Mouse (Mus musculus) kidney, embryonic 14.5 days (tissue): Measurements from ENCODE around the gene Gm10309. TPM values are rescaled to one million over a fixed set of nuclear protein-coding genes. Genes with fewer than 3 reads are reported as not detected.
A peak's percentile ranks its signal among the peaks of the same experiment; 100 is the strongest.

Experiments used
- ATAC-seq: fragments of 200-750 bp; cut with Nextera tagmentation; 2 replicates; pipeline ENCODE4 v1.8.0; 2017; ENCODE audit warnings: moderate number of reproducible peaks, mild to moderate bottlenecking, moderate TSS enrichment, moderate library complexity; ENCODE audit not compliant: low FRiP score, low TSS enrichment
- H3K27ac ChIP-seq: fragments of 300-500 bp; sonication (generic); 2 replicates; pipeline ENCODE4 v1.5.1; 2014; ENCODE audit warnings: low read depth, mild to moderate bottlenecking, low read length, moderate library complexity, mixed read lengths
- H3K27me3 ChIP-seq: fragments of 300-500 bp; sonication (generic); 2 replicates; pipeline ENCODE4 v1.6.1; 2014; ENCODE audit warnings: mild to moderate bottlenecking, low read length; ENCODE audit not compliant: control insufficient read depth, insufficient read depth
- H3K36me3 ChIP-seq: fragments of 300-500 bp; sonication (generic); 2 replicates; pipeline ENCODE4 v1.6.1; 2014; ENCODE audit warnings: low read length, mixed read lengths; ENCODE audit not compliant: control insufficient read depth, insufficient read depth
- H3K4me1 ChIP-seq: fragments of 300-500 bp; sonication (generic); 2 replicates; pipeline ENCODE4 v1.6.1; 2014; ENCODE audit warnings: low read length, mixed read lengths; ENCODE audit not compliant: control insufficient read depth, insufficient read depth
- H3K4me2 ChIP-seq: fragments of 300-500 bp; sonication (generic); replicated peaks from 2 replicates; pipeline ENCODE4 v1.6.1; 2014; ENCODE audit warnings: low read depth, mild to moderate bottlenecking, low read length
- H3K4me3 ChIP-seq: fragments of 300-500 bp; sonication (generic); 2 replicates; pipeline ENCODE4 v1.5.1; 2014; ENCODE audit warnings: mild to moderate bottlenecking, low read length
- H3K9ac ChIP-seq: fragments of 300-500 bp; sonication (generic); 2 replicates; pipeline ENCODE4 v1.6.1; 2014; ENCODE audit warnings: low read depth, mild to moderate bottlenecking, low read length, moderate library complexity
- H3K9me3 ChIP-seq: fragments of 300-500 bp; sonication (generic); 2 replicates; pipeline ENCODE4 v1.6.1; 2016; ENCODE audit warnings: low read length; ENCODE audit not compliant: control insufficient read depth
- WGBS: fragments of 180-500 bp; shearing (Covaris S2); extraction: QIAGEN DNeasy Blood & Tissue Kit; methylation state at CpG from one replicate; pipeline ENCODE4 v1.1.7; 2014; 5-methylcytosine and 5-hydroxymethylcytosine counted together
- polyA plus RNA-seq: library from polyadenylated mRNA; unstranded; fragments of >200 nt; fragmentation: Nextera tagmentation; extraction: Ambion mirVana; gene quantifications from 2 replicates; pipeline ENCODE4 v1.2.1, GENCODE M21; 2014

Gm10309 gene
- polyA plus RNA-seq, 1 experiment from 2014 or later = 0.31 TPM

DNA sequence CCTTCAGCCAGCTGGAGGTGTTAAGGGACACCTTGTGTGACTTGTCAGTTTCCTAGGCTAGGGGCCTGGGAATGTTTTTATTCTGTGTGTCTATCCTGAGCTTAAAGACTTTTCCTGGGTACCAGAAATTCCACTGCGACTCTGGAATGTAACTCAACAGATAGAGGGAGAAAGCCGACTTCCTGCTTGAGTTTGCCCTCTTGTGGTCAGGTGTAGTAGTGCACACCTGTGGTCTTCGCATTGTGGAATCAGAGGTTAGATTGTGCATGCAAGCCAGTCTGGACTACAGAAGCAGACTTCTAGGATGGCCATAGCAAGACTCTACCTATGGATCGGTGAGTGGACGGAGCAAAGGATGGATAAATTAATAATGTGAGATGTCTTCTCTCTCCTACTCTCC, 33.3 kb downstream of the Gm10309 start:
- no peaks in the 10 kb centered on the region for H3K27me3 ChIP-seq
- no peak overlapping the region for H3K4me2 ChIP-seq
- no peak overlapping the region for H3K9ac ChIP-seq
- no peak overlapping the region for H3K27ac ChIP-seq
- peaks cover 21% of the 10 kb centered on the region for H3K4me1 ChIP-seq
- 48% methylated on average over 5 of the region's 5 CpGs for WGBS
- H3K36me3 ChIP-seq = no peaks in the 10 kb centered on the region
- ATAC-seq = no peak
- H3K4me3 ChIP-seq = no peak overlapping the region
- no peaks in the 10 kb centered on the region for H3K9me3 ChIP-seq

DNA sequence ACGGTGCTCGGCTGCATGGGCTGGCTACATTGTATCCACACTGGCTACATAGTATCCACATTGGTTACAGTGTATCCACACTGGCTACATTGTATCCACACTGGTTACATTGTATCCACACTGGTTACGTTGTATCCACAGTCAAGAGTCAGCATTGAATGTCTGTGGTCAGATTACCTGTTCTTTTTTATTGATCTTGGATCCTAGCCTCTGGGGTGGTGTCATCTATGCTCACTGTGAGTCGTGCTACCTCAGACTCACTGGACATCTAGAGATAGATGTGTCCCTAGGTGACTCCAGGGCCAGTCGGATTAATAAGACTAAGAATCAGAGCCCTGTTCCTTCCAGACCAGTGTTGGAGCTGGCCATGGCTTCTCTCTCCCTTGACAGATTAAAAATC, 34.9 kb downstream of the Gm10309 start:
- WGBS = 82% methylated on average over 5 of the region's 5 CpGs
- ATAC-seq = no peak
- H3K4me2 ChIP-seq = no peak overlapping the region
- H3K9ac ChIP-seq = no peak overlapping the region
- H3K4me3 ChIP-seq = no peak overlapping the region
- no peaks in the 10 kb centered on the region for H3K9me3 ChIP-seq
- H3K27ac ChIP-seq = no peak overlapping the region
- no peaks in the 10 kb centered on the region for H3K36me3 ChIP-seq
- H3K4me1 ChIP-seq = peaks cover 23% of the 10 kb centered on the region
- no peaks in the 10 kb centered on the region for H3K27me3 ChIP-seq

DNA sequence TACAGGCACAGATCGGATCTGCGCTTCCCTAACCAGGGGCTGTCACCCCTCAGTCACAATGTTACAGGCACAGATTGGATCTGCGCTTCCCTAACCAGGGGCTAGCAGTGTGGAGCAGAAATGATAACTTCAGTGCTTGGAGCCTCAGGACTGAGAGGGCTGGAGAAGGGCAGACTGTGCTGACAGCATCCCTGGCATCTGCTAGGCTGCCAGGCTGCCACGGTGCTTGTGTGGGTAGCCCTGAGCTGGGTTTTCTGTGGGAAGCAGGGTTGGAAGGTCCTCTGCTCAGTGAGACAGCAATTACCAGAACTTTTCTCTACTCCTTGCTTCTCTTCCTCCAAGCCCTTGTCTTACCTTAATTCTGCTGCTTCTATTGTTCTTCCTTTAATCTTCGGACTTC, 37.1 kb downstream of the Gm10309 start:
- peaks cover 38% of the 10 kb centered on the region for H3K4me1 ChIP-seq
- H3K9ac ChIP-seq = no peak overlapping the region
- ATAC-seq = no peak
- no peaks in the 10 kb centered on the region for H3K9me3 ChIP-seq
- H3K4me3 ChIP-seq = no peak overlapping the region
- H3K27me3 ChIP-seq = no peaks in the 10 kb centered on the region
- no peak overlapping the region for H3K27ac ChIP-seq
- WGBS = 73% methylated on average over 5 of the region's 5 CpGs
- H3K4me2 ChIP-seq = no peak overlapping the region
- H3K36me3 ChIP-seq = no peaks in the 10 kb centered on the region

DNA sequence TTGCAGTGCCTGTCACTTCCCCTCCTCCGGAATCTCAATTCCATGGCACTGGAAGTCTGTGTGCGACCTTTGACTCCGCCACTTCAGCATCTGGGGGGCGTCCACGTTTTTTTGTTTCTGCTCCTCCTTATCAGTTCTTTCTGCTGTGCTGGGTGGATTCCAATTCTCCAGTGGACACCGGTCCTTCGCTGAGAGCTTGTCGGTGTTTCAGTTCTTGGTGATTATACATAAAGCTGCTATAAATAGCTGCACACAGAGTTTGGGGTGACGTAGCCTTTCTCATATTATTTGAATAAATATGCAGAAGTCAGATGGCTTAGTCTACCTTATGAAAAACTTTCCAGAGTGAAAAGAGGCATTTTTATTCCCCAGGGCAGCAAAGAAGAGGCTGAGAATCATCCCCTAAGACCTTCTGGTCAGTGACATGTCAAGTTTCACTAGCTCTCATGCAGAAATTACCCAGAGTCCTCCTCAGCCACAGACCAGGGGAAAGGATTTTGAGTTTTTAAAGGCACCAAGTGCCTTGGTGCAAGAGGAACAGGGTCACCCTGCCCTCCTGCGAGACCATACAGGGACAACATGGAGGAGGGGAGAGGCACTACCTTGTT, 37.6 kb downstream of the Gm10309 start:
- ATAC-seq = no peak
- H3K4me1 ChIP-seq = peaks cover 38% of the 10 kb centered on the region
- no peak overlapping the region; the same call in 1 of the 2 replicates for H3K4me2 ChIP-seq
- H3K36me3 ChIP-seq = no peaks in the 10 kb centered on the region
- H3K27me3 ChIP-seq = no peaks in the 10 kb centered on the region
- 47% methylated on average over 10 of the region's 10 CpGs for WGBS
- no peak overlapping the region for H3K27ac ChIP-seq
- H3K9ac ChIP-seq = no peak overlapping the region
- H3K4me3 ChIP-seq = no peak overlapping the region
- no peaks in the 10 kb centered on the region for H3K9me3 ChIP-seq

DNA sequence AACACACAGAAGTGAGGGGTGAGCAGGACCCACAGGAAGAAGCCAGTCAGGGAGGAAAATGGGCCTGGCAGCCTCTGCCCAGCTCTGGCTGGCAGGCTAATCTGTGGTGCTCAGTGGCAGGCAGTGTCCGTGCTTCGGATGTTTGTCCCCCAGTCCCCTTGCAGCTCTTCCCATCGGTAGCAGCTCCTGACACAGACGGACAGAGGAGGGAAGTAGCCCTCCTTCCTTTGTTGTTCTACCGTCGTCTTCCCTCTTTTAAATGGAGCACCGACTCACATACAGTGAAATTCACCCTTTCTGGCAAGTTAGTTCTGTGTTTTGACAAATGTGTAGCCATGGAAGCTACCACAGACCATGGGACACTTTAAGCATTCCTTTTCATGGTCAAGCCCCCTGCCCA, 38.2 kb downstream of the Gm10309 start:
- Histone ChIP-seq H3K27me3 (no peaks in the 10 kb centered on the region), H3K4me1 (peaks cover 38% of the 10 kb centered on the region), H3K4me3 (no peak overlapping the region), H3K27ac (0 out of 2 replicates have a peak overlapping the region, but pooled peaks have one; percentile 24), H3K4me2 (no peak overlapping the region; the same call in 1 of the 2 replicates), H3K36me3 (no peaks in the 10 kb centered on the region), H3K9ac (no peak overlapping the region), H3K9me3 (no peaks in the 10 kb centered on the region)
- no peak for ATAC-seq
- WGBS = 37% methylated on average over 7 of the region's 7 CpGs

DNA sequence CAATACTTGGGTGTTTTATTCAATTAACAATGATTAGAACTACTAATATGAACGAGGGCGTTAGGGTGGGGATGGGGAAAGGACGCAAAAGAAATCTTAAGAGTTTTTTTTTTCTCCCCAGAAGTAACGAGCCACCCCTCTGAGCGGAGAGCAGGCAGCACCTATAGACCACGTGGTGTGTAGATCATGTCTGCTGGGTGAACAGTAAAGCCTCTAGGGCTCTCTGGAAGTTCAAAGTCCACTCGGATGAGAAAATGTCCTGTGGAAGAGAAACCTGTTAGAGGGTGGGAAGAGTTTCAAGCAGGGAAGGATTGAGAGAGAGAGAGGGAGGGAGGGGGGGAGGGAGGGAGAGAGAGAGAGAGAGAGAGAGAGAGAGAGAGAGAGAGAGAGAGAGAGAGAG, 38.6 kb downstream of the Gm10309 start:
- Histone ChIP-seq H3K27me3 (no peaks in the 10 kb centered on the region), H3K4me1 (peaks cover 38% of the 10 kb centered on the region), H3K27ac (no peak overlapping the region), H3K36me3 (no peaks in the 10 kb centered on the region), H3K9me3 (no peaks in the 10 kb centered on the region), H3K4me3 (no peak overlapping the region), H3K9ac (no peak overlapping the region), H3K4me2 (no peak overlapping the region)
- ATAC-seq = no peak
- 72% methylated on average over 7 of the region's 7 CpGs for WGBS

DNA sequence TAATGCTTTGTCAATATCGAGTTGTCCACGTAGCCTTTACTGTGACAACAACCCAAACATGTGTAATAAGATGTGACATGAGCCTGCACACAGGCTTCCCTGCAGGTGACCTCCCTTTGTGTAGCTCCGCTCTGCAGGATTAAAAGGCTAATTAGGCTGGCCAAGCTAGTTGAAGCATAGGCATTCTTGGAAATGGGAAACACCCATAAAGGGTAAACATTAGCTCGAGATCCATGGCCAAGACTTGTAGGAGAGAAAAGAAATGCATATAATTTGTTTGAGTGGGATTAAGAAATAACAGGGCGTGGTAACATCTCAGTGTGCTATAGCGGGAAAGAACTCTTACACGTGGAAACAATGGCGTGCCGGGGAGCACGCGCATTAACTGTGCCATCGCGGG, 39.2 kb downstream of the Gm10309 start:
- ATAC-seq = no peak
- WGBS = 77% methylated on average over 13 of the region's 13 CpGs
- Histone ChIP-seq H3K36me3 (no peaks in the 10 kb centered on the region), H3K27ac (no peak overlapping the region), H3K27me3 (no peaks in the 10 kb centered on the region), H3K9me3 (no peaks in the 10 kb centered on the region), H3K9ac (no peak overlapping the region), H3K4me3 (no peak overlapping the region), H3K4me1 (peaks cover 38% of the 10 kb centered on the region), H3K4me2 (no peak overlapping the region)

DNA sequence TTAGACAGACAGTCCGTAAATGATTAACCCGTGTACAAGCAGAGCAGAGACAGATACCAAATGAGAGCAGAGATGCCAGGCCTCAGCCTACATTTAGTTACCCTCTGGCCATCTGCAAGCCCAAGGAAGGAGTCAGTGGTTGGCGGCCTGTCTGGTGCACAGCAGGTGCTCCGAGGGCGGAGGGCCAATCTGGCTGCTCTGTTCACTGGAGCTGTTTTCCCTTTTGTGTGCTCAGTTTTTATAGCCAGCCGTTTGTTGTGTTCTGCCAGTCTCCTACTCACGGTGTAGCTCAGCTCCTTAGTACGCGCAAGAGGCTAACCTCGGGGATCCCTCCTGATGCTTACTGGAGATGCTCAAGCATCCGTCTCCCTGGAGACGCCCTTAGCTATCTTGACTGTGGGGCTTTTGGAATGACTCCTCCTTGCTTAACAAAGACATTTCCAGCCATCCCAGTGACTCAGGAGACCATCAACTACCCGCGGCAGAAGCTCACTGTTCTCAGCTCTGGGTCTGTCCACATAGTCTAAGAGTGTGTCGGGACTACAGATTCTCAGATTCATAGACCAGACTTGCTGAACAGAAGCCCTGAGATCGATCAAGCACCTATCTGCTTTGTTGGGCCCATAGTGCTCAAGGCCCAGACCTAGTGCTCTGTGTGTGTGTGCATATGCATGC, 40.2 kb downstream of the Gm10309 start:
- Histone ChIP-seq H3K4me2 (no peak overlapping the region), H3K4me1 (peaks cover 38% of the 10 kb centered on the region), H3K36me3 (no peaks in the 10 kb centered on the region), H3K4me3 (no peak overlapping the region), H3K9me3 (no peaks in the 10 kb centered on the region), H3K9ac (no peak overlapping the region), H3K27ac (no peak overlapping the region), H3K27me3 (no peaks in the 10 kb centered on the region)
- no peak for ATAC-seq
- 67% methylated on average over 16 of the region's 16 CpGs for WGBS

DNA sequence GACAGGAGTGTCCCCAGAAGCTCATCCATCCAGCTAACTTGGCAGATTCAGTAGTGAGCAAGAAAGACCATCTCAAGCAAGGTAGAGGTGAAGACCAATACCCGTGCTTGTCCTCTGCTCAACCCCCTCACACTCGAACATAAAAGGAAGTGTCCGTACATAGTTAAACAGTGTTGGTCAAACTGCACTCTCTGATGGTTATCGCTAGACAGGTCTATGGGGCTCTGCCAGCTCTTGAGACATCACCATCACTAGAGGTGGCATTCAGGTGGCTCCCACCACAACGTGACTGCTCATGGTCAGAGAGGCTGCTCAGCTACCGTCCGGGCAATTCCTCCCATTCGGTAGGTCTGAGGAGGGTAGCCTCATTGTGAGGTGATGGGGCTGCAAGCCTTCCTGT, 40.8 kb downstream of the Gm10309 start:
- H3K4me3 ChIP-seq = no peak overlapping the region
- H3K4me1 ChIP-seq = peaks cover 37% of the 10 kb centered on the region
- H3K27ac ChIP-seq = no peak overlapping the region
- H3K9ac ChIP-seq = no peak overlapping the region
- no peaks in the 10 kb centered on the region for H3K9me3 ChIP-seq
- WGBS = 82% methylated on average over 8 of the region's 8 CpGs
- ATAC-seq = no peak
- H3K4me2 ChIP-seq = no peak overlapping the region
- no peaks in the 10 kb centered on the region for H3K27me3 ChIP-seq
- H3K36me3 ChIP-seq = no peaks in the 10 kb centered on the region
